Mouse (Mus musculus): Measurements from ENCODE around the gene Btbd19. TPM values are rescaled to one million over a fixed set of nuclear protein-coding genes. Genes with fewer than 3 reads are reported as not detected.

The Btbd19 gene
- total RNA-seq, 2 experiments from 2014 or later, result 5.3 to 10.4 TPM

GRCm38 (mm10) chr4:117071183-117071582 is 54.3 kb downstream of the Btbd19 start:
- ATAC-seq (ENCODE audit: poor library complexity, severe bottlenecking), result no peak

GRCm38 (mm10) chr4:117070624-117071023 is 54.9 kb downstream of the Btbd19 start:
- no peak for ATAC-seq (ENCODE audit: poor library complexity, severe bottlenecking)

- ATAC-seq (ENCODE audit: poor library complexity, severe bottlenecking), result no peak
These were observed 55.9 kb downstream of the Btbd19 start for GRCm38 (mm10) chr4:117069647-117070046.

Other genes starting within 250 kb of the Btbd19 start
- 0.02 and 0.16 TPM in 2 replicates for gene Zswim5, start 248.3 kb downstream of the Btbd19 start, total RNA-seq (2015)
- gene Zswim5, start 248.3 kb downstream of the Btbd19 start, total RNA-seq (2017), result not detected in 2 replicates
- 48.9 and 55.7 TPM in 2 replicates for gene Urod, start 131.3 kb downstream of the Btbd19 start, total RNA-seq (2015)
- gene Urod, start 131.3 kb downstream of the Btbd19 start, total RNA-seq (2017), result 32.0 and 46.4 TPM in 2 replicates
- gene Hectd3, start 130.4 kb downstream of the Btbd19 start, total RNA-seq (2015), result 9.5 and 10.1 TPM in 2 replicates
- gene Hectd3, start 130.4 kb downstream of the Btbd19 start, total RNA-seq (2017), result 18.9 and 20.0 TPM in 2 replicates
- gene Eif2b3, start 106.3 kb downstream of the Btbd19 start, total RNA-seq (2015), result 10.9 and 18.2 TPM in 2 replicates
- 11.3 and 20.2 TPM in 2 replicates for gene Eif2b3, start 106.3 kb downstream of the Btbd19 start, total RNA-seq (2017)
- 0.13 and 0.34 TPM in 2 replicates for gene Ptch2, start 29.6 kb downstream of the Btbd19 start, total RNA-seq (2015)
- 0.08 and 0.11 TPM in 2 replicates for gene Ptch2, start 29.6 kb downstream of the Btbd19 start, total RNA-seq (2017)
- gene Tctex1d4, start 1.1 kb upstream of the Btbd19 start, total RNA-seq (2015), result 2.1 TPM in 1 of 2 replicates, not detected in the other
- gene Tctex1d4, start 1.1 kb upstream of the Btbd19 start, total RNA-seq (2017), result 0.53 and 2.8 TPM in 2 replicates
- gene Plk3, start 8.2 kb upstream of the Btbd19 start, total RNA-seq (2015), result 4.9 and 6.2 TPM in 2 replicates
- 3.0 and 4.2 TPM in 2 replicates for gene Plk3, start 8.2 kb upstream of the Btbd19 start, total RNA-seq (2017)
- gene Rps8, start 30.5 kb upstream of the Btbd19 start, total RNA-seq (2015), result 2,618 and 2,625 TPM in 2 replicates
- gene Rps8, start 30.5 kb upstream of the Btbd19 start, total RNA-seq (2017), result 984 and 1,065 TPM in 2 replicates
- gene Kif2c, start 56.9 kb upstream of the Btbd19 start, total RNA-seq (2015), result 30.3 and 30.4 TPM in 2 replicates
- 44.9 and 50.4 TPM in 2 replicates for gene Kif2c, start 56.9 kb upstream of the Btbd19 start, total RNA-seq (2017)
- 0.36 and 1.5 TPM in 2 replicates for gene Tmem53, start 126.2 kb upstream of the Btbd19 start, total RNA-seq (2015)
- gene Tmem53, start 126.2 kb upstream of the Btbd19 start, total RNA-seq (2017), result 0.33 and 1.1 TPM in 2 replicates
- 0.36 TPM in 1 of 2 replicates, not detected in the other for gene Armh1, start 126.4 kb upstream of the Btbd19 start, total RNA-seq (2015)
- gene Armh1, start 126.4 kb upstream of the Btbd19 start, total RNA-seq (2017), result not detected in 2 replicates